Mouse (Mus musculus) kidney, adult 2 months (tissue): ENCODE results near the gene Gsta1. TPM values are rescaled to one million over a fixed set of nuclear protein-coding genes. Genes with fewer than 3 reads are reported as not detected.
"Not testable (repeated sequence)": the region's sequence is repeated elsewhere in the genome, so short reads cannot be mapped to it uniquely, and the experiment has no call there.

Source experiments
- DNase-seq: peaks from one replicate; pipeline ENCODE4 v3.0.0; 2021
- H3K27ac ChIP-seq: fragments of 200-500 bp; 2 replicates; pipeline ENCODE4 v1.5.1; 2012; ENCODE audit warnings: low read depth, low read length, control low read depth, inconsistent platforms; ENCODE audit not compliant: insufficient read depth
- H3K27me3 ChIP-seq: fragments of 200-500 bp; replicated peaks from 2 replicates; pipeline ENCODE4 v1.6.1; 2012; ENCODE audit warnings: mild to moderate bottlenecking, moderate library complexity, low read length, inconsistent platforms; ENCODE audit not compliant: control insufficient read depth, insufficient read depth
- H3K36me3 ChIP-seq: fragments of 200-500 bp; 2 replicates; pipeline ENCODE4 v1.6.1; 2012; ENCODE audit warnings: mild to moderate bottlenecking, moderate library complexity, low read length, inconsistent platforms; ENCODE audit not compliant: control insufficient read depth, insufficient read depth
- H3K4me1 ChIP-seq: fragments of 200-500 bp; 2 replicates; pipeline ENCODE4 v1.6.1; 2011; ENCODE audit warnings: low read length; ENCODE audit not compliant: control insufficient read depth, insufficient read depth
- H3K4me3 ChIP-seq: fragments of 200-500 bp; 2 replicates; pipeline ENCODE4 v1.5.1; 2011; ENCODE audit warnings: mild to moderate bottlenecking, low read depth, low read length, control low read depth; ENCODE audit not compliant: insufficient read depth
- CTCF ChIP-seq: fragments of 200-500 bp; conservative IDR thresholded peaks from 2 replicates; pipeline ENCODE4 v1.5.1; 2011; ENCODE audit warnings: low read depth, mild to moderate bottlenecking, control low read depth, low read length, moderate library complexity, mixed read lengths; ENCODE audit not compliant: insufficient read depth, insufficient read length
- POLR2A ChIP-seq: fragments of 200-500 bp; IDR thresholded peaks from one replicate; pipeline ENCODE4 v1.6.1; 2011; ENCODE audit warnings: low read depth, low read length, control low read depth
- WGBS: fragments of 180-500 bp; shearing (Covaris S2); methylation state at CpG from one replicate; pipeline ENCODE4 v1.1.7; 2018; 5-methylcytosine and 5-hydroxymethylcytosine counted together
- polyA plus RNA-seq: library from polyadenylated mRNA; depleted of rRNA; stranded (reverse); fragments of >200 nt; gene quantifications from 2 replicates; pipeline ENCODE4 v1.2.3, GENCODE M21; 2012; rRNA removed

The Gsta1 gene
- 1.6 and 1.9 TPM in 2 replicates for polyA plus RNA-seq

DNA sequence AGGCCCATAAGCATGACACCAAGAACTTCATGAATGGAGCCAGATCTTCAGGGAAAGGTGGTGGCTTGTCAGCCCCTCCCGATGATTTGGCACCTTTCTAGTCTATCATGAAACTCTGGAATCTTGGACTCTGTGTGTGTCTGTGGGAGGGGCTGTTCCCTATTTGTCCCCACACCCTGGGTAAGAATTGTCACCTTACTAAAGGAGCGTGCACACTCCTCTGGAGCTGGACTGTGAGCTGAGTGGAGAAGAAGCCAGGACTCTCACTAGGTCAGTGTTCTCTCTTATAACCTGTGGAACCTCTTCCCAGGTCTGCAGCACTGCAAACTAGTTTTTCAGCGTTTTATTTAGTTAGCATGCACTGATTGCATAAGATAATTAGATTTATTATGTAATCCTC, at the start of gene Gsta1:
TSS of gene Gsta1 (plus strand) at position 196 of the 400 bp plus-strand sequence.
- not testable (repeated sequence) for H3K4me1 ChIP-seq, H3K27ac ChIP-seq, DNase-seq, H3K27me3 ChIP-seq, H3K4me3 ChIP-seq, H3K36me3 ChIP-seq
- 45% methylated on average over 3 of the region's 3 CpGs for WGBS

DNA sequence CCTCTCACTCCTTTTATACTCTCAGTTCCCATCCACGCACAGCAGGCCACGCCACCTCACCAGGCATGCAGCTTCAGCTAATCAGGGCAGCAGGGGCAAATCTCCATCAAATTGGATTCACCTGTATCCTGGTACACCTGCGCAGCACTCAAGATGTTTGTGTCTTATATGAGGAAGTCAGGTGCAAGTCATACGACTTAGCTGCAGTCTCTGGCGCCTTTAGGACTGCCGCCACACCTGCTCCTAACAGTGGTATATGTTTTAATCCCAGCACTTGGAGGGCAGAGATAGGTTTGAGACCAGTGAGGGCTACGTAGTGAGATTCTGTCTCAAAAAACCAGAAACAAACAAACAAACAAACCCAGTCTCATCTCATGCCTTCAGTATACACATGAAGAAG, 48.0 kb upstream of the Gsta1 start, which contains the start of gene Gsta4:
TSS of gene Gsta4 (plus strand) at position 301 of the 400 bp plus-strand sequence.
- not testable (repeated sequence) for H3K27ac ChIP-seq, H3K4me1 ChIP-seq, H3K4me3 ChIP-seq, H3K36me3 ChIP-seq, DNase-seq, H3K27me3 ChIP-seq
- 96% methylated on average over 5 of the region's 7 CpGs for WGBS

DNA sequence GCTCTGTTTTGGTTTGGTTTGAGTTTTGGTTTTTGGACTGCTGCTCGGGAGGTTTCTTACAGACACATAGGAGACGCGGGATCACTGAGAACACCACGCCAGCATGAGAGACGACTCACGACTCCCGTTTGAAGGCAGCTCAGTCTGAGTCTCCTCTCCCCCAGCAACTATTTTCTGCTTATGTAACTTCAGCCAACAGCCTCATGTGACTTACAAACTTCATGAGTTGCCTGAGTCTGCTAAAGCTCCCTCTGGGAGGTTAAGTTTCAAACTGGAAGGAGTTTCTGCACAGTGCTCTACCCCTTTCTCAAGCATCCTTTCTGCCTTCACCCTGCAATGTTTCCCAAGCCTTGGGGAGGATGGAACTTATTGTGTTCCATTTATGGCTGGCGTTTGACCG, 44.8 kb upstream of the Gsta1 start:
- H3K36me3 ChIP-seq, result no peaks in the 10 kb centered on the region
- no peaks in the 10 kb centered on the region for H3K4me1 ChIP-seq
- H3K27me3 ChIP-seq, result no peaks in the 10 kb centered on the region
- WGBS, result 73% methylated on average over 9 of the region's 9 CpGs
- no peak overlapping the region for H3K4me3 ChIP-seq
- TF ChIP-seq POLR2A, result no peak
- TF ChIP-seq CTCF, result no peak
- no peak overlapping the region for H3K27ac ChIP-seq
- no peak for DNase-seq

DNA sequence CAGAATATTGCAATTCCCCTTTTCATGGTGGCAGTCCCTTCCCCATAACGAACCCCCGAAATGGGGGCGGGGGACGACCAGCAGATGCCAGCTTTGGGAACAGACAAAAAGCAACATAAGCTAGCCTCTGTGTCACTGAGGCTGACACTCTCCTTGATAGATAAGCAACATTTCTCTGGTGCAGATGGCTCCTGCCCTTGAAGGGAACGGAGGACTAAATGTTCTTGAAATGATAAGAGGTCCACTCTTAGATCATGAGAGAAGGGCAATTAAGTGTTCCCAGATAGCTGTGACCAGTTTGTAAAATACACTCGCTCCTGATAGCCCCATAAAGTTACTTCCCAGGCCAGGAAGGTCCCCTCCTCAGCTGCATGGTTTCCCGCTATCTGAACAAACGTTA, 41.5 kb upstream of the Gsta1 start:
- no peak for TF ChIP-seq CTCF
- no peak for TF ChIP-seq POLR2A
- H3K4me1 ChIP-seq, result peaks cover 4% of the 10 kb centered on the region; the same call in 1 of the 2 replicates
- no peak overlapping the region for H3K4me3 ChIP-seq
- WGBS, result 88% methylated on average over 8 of the region's 8 CpGs
- H3K27me3 ChIP-seq, result no peaks in the 10 kb centered on the region
- H3K36me3 ChIP-seq, result no peaks in the 10 kb centered on the region
- DNase-seq, result no peak
- H3K27ac ChIP-seq, result no peak overlapping the region

DNA sequence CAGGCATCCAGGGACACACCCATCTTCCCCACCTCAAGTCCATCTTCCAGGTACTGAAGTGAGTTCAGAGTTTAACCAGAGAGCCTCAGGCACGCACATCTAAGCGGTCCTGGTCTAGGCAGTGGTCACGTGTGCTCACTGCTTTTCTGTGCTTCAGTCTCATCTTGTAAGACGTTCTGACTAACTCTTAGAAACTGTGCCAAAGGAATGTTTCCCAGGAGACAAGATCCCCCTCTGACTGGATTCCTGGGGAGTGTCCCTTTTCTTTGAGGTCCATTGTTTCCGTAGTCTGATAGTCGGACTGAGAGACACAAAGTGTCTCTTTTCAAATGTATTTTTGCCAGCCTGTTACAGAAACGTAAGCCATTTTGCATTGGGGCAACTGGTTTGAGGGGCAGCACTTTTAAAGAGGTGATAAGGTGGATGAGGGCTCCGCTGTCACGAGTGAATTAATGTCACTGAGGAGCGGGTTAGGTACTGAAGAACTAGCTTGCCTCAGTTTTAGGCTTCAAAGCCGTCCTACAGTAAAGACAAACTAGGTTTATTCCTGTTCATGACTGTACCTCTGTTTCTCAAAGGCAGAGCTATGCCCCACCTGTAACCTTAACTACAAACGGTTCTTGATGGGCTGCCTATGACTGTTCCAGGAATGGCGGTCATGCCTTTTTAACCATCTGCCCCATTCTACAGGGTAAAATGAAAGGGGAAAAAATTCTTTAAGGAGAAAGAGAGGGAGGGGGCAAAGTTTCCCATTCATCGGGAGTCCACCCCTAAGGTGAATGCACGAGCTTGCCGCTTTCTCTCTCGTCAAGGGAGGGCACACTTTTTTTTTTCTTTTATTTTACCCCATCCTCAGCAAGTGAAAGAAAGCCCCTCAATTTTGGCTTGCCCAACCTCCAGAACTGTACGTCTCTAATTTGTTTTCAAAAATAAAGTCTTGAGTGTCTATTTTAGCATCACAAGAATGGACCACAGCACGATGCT, 39.5 kb upstream of the Gsta1 start:
- Histone ChIP-seq H3K4me1 (peaks cover 6% of the 10 kb centered on the region; the same call in 1 of the 2 replicates), H3K4me3 (no peak overlapping the region), H3K36me3 (no peaks in the 10 kb centered on the region), H3K27ac (no peak overlapping the region), H3K27me3 (no peaks in the 10 kb centered on the region)
- 7% methylated on average over 19 of the region's 19 CpGs for WGBS
- DNase-seq, result peak; percentile 28
- TF ChIP-seq CTCF (no peak), POLR2A (no peak)

DNA sequence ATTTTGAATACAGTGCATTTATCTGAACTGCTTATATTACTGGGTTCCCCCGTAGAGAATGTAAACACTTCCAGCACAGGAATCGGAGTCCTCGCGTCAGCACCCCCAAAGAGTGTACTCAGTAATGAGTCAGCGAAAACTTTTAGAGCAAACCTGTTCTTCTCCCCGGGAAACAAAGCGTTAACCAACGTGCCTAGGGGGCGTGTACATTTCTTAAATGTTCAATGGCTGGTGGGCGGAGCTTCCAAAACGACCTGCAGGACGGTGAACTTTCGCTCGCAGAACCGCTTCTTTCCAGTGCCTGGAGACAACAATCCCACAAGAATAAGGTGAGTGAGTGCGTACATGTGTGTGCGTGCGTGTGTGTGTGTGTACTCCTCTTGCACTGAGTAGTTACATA, 38.7 kb upstream of the Gsta1 start:
- H3K4me3 ChIP-seq, result peak overlapping the region; percentile 51
- H3K27me3 ChIP-seq, result no peaks in the 10 kb centered on the region
- no peak overlapping the region for H3K27ac ChIP-seq
- no peak for TF ChIP-seq POLR2A
- TF ChIP-seq CTCF, result no peak
- no peaks in the 10 kb centered on the region for H3K36me3 ChIP-seq
- peak; percentile 83 for DNase-seq
- under 1% methylated on average over 18 of the region's 18 CpGs for WGBS
- peaks cover 6% of the 10 kb centered on the region; the same call in 1 of the 2 replicates for H3K4me1 ChIP-seq

DNA sequence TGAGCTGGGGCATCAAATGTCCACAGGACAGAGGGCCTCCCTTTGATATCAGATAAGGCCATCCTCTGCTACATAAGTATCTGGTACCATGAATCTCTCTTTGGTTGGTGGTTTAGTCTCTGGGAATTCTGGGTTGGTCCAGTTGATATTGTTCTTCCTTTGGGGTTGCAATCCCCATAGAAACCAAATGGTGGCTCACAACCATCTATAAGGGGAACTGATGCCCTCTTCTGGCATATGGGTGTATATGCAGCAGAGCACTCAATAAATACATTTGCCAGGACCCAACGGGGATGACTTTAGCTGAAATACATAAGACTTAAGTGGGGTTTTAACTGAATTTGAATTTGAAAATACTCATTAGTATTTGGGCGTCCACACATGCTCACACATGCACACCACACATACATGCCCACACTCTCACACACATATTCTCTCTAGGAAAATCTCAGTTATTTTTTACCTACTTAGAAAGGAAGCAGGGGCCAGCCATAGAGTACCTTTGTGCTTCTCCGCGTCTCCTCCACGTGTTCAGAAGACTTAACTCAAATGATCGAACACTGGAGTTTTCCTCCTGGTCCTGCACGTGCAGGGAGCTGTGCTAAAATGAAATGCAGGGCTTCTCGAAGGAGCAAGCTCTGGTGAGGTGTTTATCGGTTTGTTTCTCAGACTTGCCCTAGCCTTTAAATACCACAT, 36.4 kb upstream of the Gsta1 start:
- Histone ChIP-seq H3K27ac (no peak overlapping the region), H3K4me1 (peaks cover 6% of the 10 kb centered on the region; the same call in 1 of the 2 replicates), H3K36me3 (no peaks in the 10 kb centered on the region), H3K4me3 (no peak overlapping the region), H3K27me3 (no peaks in the 10 kb centered on the region)
- WGBS, result 38% methylated on average over 9 of the region's 9 CpGs
- TF ChIP-seq POLR2A, result no peak
- 0 out of 2 replicates have a peak, but pooled peaks have one; percentile 18 for TF ChIP-seq CTCF
- peak; percentile 75 for DNase-seq
